Mouse (Mus musculus) fat pad, adult 2 months (tissue): ENCODE measurements around the gene Rnf214.

Experiments
- DNase-seq: peaks from one replicate; pipeline ENCODE4 v3.0.0-alpha.2; 2011; ENCODE audit warnings: low read depth, low spot score; ENCODE audit errors: extremely low read depth

Gene Rnf214

DNA sequence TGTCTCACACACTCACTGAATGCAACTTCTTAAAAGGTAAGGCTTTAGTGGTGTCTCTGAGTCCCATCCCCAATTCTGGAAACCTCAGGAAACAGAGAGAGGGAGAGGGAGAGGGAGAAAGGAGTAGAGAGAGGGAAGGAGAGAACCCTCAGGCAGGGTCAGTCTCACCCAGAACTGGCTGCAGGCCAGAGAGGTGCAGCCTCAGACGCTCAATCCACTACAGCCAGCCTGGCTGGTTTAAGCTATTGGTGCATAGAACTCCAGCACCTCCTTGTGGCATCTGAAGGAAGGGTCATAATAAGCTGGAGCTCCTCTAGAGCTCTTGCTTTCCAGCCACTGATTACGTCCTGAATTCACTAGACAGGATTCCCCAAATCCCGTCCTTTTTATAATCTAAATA, 30.2 kb upstream of the Rnf214 start:
- no peak for DNase-seq

DNA sequence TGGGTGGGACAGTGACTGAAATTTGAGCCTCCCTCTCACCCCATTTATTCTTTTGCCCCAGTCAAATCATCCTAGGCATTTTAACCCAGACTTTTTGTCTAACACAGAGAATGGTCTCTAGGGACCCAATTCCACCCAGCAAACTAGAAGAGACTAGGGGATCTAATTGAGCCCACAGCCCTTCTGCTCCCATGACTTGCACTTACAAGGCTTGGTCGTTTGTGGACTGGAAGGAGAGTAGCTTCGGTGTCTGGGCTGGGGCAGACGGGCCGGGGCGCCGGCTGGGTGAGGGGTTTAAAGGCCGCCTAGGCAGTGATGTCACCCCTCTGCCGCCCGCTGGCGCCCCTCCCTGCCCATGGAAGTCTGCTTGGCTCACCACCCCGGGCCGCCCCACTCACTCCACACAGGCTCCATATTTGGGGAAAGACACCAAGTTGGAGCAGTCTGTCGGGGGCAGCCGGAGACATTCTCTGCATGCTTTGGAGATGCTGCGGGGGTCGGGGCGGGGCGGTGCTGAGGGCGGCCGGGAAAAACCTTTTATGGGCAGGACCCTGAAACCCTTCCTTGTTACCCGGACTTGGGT, 29.0 kb upstream of the Rnf214 start, which contains the start of gene Tagln:
Tagln (minus strand) TSS at position 431 of the 583 bp plus-strand sequence.
- DNase-seq: no peak

- no peak for DNase-seq
These were observed 26.1 kb upstream of the Rnf214 start for GRCm38 (mm10) chr9:45932571-45933415.

DNA sequence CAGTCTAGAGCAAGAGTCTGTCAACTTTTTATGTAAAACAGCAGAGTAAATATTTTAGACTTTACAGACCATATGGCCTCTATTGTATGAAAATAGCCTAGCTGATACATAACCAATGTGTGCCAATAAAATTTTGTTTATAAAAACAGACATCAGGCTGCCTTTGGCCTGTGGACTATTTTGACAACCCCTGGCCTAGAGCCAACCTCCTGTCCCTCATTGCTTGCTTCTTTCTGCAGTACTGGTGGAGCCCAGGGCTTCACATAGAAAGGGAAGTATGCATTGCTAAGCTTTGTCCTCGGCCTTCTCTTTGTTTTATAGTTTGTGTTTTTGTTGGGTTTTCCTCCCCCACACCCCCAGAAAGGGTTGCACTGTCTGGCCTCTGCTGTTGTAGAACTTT, 25.2 kb upstream of the Rnf214 start:
- DNase-seq: no peak

DNA sequence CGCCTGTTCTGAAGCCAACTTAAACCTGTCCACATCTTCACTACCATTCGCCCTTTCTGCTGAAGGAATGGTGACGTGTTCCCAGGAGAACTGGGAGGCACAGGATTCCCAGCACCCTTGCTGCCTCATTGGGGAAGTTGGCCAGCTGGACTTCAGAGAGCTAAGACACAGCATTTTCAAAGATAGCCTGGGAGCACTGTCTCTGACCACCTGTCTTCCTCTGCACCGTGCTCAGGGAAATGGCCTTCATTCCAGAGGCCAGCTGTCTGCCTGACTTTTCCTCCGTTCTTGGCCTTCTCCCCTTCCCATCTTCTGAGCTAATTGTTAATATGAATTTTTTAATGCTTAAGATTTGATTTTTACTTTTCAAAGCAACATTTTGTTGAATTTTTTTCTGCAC, 22.6 kb upstream of the Rnf214 start:
- no peak for DNase-seq

GRCm38 (mm10) chr9:45919895-45920294, 13.2 kb upstream of the Rnf214 start:
- no peak for DNase-seq

- DNase-seq: no peak
These were observed 10.6 kb upstream of the Rnf214 start for GRCm38 (mm10) chr9:45917041-45917934.

DNA sequence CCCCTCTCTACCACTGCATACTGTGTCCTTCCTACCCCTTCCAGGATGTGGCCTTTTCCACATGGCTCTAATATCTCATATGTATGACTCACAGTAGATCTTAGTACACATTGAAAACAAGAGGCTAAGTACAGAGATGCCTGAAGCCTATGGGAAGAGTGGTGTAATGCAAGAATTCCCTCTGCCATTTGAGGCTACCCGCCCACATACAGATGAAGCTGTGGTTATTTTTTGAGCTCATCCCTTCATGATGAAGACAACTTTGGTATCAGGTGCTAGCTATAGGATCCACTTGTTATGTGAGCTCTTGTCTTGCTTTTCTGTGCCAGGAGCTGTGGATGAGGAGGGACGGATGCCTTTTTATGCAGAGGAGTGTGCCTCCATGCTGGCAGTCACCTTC, 8.9 kb upstream of the Rnf214 start:
- DNase-seq: no peak

GRCm38 (mm10) chr9:45911673-45912072, 5.0 kb upstream of the Rnf214 start:
- DNase-seq: no peak

DNA sequence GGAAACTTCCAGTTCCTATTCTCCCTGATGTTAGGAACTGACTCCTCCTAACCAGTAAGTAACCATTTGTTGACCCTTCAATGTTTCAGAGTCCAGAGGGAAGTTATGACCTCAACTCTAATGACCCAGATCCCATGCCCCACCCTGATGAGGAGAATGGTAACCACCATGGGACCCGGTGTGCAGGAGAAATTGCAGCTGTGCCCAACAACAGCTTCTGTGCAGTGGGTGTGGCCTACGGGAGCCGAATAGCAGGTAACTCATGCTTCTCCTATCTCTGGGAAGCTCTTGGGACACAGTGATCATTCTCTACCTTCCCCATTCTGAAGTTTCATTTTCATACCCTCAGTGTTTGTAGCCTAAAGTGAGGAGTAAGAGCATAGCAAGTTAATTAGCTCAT, 4.3 kb upstream of the Rnf214 start:
- no peak for DNase-seq

DNA sequence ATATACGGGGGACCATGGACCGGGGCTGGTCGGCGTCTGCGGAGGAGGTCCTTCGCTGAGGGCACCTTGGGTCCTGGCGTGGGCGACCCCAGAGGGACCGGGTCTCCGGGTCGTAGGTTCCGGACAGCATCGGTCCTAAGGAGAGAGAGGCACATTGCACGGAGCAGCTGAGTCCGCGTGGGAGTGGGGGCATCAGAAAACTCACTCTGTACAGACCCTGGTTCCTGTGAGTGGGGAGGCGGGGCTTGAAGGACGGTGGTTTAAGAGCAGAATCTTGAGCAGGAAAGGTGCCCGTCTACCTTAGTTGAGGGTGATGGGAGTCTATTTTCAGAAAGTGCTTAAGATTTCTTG, 342 bp upstream of the Rnf214 start:
- no peak for DNase-seq

DNA sequence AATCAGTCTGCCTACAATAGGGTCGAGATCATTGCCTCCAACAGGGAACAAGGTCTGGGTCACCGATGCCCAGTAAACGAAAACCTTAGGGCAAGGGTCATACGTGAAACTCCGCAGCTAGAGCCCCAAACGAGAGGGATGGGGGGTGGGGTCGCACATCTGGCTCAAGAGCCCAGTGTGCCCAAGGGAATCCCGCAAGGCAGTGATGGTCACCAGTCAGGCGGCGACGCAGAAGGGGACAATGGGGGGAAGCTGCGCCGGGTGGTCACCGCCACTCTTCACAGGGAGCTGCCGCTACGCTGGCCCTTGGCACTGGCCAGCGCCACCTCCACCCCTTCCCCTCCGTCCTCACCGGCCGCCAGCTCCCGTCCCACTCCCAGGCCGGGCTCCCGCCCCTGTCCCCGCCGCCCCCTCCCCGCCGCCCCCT, 887 bp downstream of the Rnf214 start:
- DNase-seq: no peak

GRCm38 (mm10) chr9:45905196-45905595, 1.5 kb downstream of the Rnf214 start:
- DNase-seq: no peak

DNA sequence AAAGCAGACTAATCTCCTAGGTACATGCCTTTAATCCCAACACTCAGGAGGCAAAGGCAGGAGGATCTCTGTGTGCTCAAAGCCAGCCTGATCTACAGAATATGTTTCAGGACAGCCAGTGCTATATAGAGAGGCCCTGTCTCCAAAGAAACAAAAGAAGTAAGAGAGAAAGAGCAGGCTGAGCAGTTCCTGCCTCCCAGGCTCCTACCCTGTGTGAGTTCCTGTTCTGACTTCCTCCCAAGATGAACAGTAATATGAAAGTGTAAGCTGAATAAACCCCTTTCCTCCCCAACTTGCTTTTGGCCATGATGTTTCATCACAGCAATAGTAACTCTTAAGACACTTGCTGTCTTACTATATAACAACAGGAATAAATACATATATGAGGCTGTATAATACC, 13.0 kb downstream of the Rnf214 start:
- DNase-seq: no peak

GRCm38 (mm10) chr9:45877928-45878327, 28.8 kb downstream of the Rnf214 start:
- DNase-seq: peak; percentile 10

DNA sequence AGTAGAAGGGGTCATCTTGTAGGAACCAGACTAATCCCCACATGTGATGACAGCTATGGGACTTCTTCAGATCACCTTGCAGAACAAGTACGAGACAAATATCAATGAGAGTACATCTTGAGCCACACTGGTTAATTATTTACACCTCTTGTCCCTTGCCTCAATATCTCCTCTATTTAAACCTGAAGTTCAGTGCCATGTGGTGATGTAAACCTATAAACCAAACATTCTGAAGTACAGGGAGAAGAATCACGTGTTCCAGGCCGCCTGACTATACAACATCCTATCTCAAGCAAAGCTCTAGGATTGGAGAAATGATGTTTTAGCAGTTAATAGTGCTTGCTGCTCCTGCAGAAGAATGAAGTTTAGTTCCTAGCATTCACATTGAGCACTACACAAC, 36.4 kb downstream of the Rnf214 start:
- DNase-seq: no peak

DNA sequence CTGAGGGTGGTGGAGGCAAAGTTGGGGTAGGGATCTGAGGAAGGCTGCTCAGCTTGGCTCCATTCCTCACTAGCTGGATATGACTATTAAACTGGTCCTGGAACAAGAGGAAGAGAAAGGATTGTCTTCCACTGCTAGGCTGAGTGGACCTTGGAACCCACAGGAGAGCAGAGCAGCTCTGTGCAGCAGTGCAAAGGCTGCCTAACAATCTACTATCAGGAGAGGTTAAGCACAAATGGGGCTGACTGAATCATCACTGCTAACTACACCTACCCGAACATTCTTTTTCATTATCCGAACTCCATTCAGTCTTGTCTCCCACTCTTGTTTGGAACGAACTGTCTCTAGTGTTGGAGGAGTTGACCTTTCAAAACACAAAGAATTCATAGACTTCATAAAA, 37.5 kb downstream of the Rnf214 start:
- DNase-seq: no peak

DNA sequence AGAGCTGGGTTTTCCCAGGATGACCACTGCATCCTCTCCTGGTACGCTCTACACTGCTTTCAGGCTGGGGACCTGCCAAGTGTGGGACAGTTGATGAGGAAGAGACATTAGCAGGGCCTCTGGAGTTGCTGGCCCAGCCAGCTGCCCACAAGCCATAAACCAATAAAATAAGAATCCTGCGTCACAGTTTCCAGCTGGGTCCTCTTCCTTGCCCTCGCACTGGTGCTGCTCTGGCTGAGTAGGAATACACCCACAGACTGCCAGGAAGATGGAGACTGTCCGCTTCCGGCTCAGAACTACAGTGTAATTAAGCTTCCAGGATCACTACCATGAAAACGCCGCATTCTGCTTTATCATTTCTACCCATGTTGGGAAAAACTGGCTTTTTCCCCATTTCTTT, 44.9 kb downstream of the Rnf214 start:
- no peak for DNase-seq

DNA sequence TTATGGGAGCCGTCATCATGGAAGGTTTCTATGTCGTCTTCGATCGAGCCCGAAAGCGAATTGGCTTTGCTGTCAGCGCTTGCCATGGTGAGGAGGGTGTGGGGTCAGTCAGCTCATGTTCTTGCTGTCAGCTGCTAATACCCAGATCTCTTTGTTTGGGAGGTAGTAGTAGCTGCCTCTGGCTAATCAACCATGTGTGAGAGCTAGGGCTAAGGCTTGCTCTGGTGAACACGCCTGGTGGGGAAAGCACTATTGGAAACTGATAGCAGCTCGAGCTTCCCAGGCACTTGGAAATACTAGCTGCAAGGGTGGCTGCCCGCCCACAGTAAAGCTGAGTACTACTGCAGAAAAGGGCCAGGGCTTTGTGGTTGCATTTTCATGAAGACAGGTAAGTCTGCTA, 47.3 kb downstream of the Rnf214 start:
- no peak for DNase-seq

- DNase-seq: no peak
These were observed 52.6 kb downstream of the Rnf214 start for GRCm38 (mm10) chr9:45854136-45854535.

- DNase-seq: no peak
These were observed 53.0 kb downstream of the Rnf214 start for GRCm38 (mm10) chr9:45853695-45854094.

- no peak for DNase-seq
These were observed 54.9 kb downstream of the Rnf214 start for GRCm38 (mm10) chr9:45851776-45852175.
